Mouse (Mus musculus) MEL (cell line): ENCODE results near the gene Pik3ip1. TPM values are rescaled to one million over a fixed set of nuclear protein-coding genes. Genes with fewer than 3 reads are reported as not detected.

Source experiments
- DNase-seq: peaks from one replicate; pipeline ENCODE4 v3.0.0; 2011; ENCODE audit warnings: low read depth, low spot score
- H3K27ac ChIP-seq: 2 replicates; pipeline ENCODE4 v1.5.1; 2012; ENCODE audit warnings: low read depth, mild to moderate bottlenecking, control low read depth, low read length, moderate library complexity; ENCODE audit not compliant: control insufficient read depth
- H3K27me3 ChIP-seq, 2 experiments: fragments of 150-350 bp in 1 of 2; sonication (generic) in 1 of 2; 2 replicates each; pipeline ENCODE4 v1.6.1; 2012; ENCODE audit warnings: low read length in 2 of 2, mild to moderate bottlenecking in 2 of 2, improper control_type of control experiment in 1 of 2, moderate library complexity in 1 of 2; ENCODE audit not compliant: insufficient read depth in 2 of 2, control insufficient read depth in 1 of 2
- H3K36me3 ChIP-seq, 2 experiments: 2 replicates each; pipeline ENCODE4 v1.6.1; 2012 to 2014; ENCODE audit warnings: low read length in 2 of 2, improper control_type of control experiment in 1 of 2, inconsistent platforms in 1 of 2, mild to moderate bottlenecking in 1 of 2; ENCODE audit not compliant: insufficient read depth in 2 of 2, control insufficient read depth in 1 of 2
- H3K4me1 ChIP-seq, 2 experiments: fragments of 150-350 bp in 1 of 2; sonication (generic) in 1 of 2; 2 replicates each; pipeline ENCODE4 v1.6.1; 2012; ENCODE audit warnings: low read length in 2 of 2, improper control_type of control experiment in 1 of 2, mild to moderate bottlenecking in 1 of 2; ENCODE audit not compliant: insufficient read depth in 2 of 2, control insufficient read depth in 1 of 2
- H3K4me3 ChIP-seq, 2 experiments: fragments of 150-350 bp in 1 of 2; sonication (generic) in 1 of 2; 2 replicates each; pipeline ENCODE4 v1.5.1; 2012; ENCODE audit warnings: low read depth in 2 of 2, low read length in 2 of 2, mild to moderate bottlenecking in 2 of 2, moderate library complexity in 2 of 2, control low read depth in 1 of 2, improper control_type of control experiment in 1 of 2; ENCODE audit not compliant: control insufficient read depth in 1 of 2, insufficient read depth in 1 of 2
- H3K79me2 ChIP-seq: 2 replicates; pipeline ENCODE4 v1.6.1; 2012; ENCODE audit warnings: mild to moderate bottlenecking, low read length, moderate library complexity; ENCODE audit not compliant: control insufficient read depth, poor library complexity, insufficient read depth
- H3K9ac ChIP-seq: 2 replicates; pipeline ENCODE4 v1.6.1; 2012; ENCODE audit warnings: low read depth, mild to moderate bottlenecking, control low read depth, low read length, moderate library complexity; ENCODE audit not compliant: control insufficient read depth, poor library complexity, severe bottlenecking
- H3K9me3 ChIP-seq: fragments of 150-350 bp; sonication (generic); replicated peaks from 2 replicates; pipeline ENCODE4 v1.6.1; 2012; ENCODE audit warnings: mild to moderate bottlenecking, low read length, improper control_type of control experiment, moderate library complexity; ENCODE audit not compliant: insufficient read depth
- E2F4 ChIP-seq: IDR thresholded peaks from 2 replicates; pipeline ENCODE4 v1.6.1; 2011; ENCODE audit warnings: low read depth, low read length, improper control_type of control experiment, borderline replicate concordance
- EP300 ChIP-seq, 2 experiments: IDR thresholded peaks; 2 replicates each; pipeline ENCODE4 v1.6.1; 2011; ENCODE audit warnings: improper control_type of control experiment in 2 of 2, low read length in 2 of 2, low read depth in 1 of 2, mild to moderate bottlenecking in 1 of 2
- GABPA ChIP-seq: IDR thresholded peaks from 2 replicates; pipeline ENCODE4 v1.6.1; 2012; ENCODE audit warnings: low read depth, mild to moderate bottlenecking, inconsistent platforms, low read length, improper control_type of control experiment, moderate library complexity
- GATA1 ChIP-seq: IDR thresholded peaks from 2 replicates; pipeline ENCODE4 v1.6.1; 2011; ENCODE audit warnings: low read depth, low read length, improper control_type of control experiment
- HCFC1 ChIP-seq: IDR thresholded peaks from 2 replicates; pipeline ENCODE4 v1.6.1; 2012; ENCODE audit warnings: low read depth, mild to moderate bottlenecking, inconsistent platforms, low read length, improper control_type of control experiment, moderate library complexity
- MAFK ChIP-seq: IDR thresholded peaks from 2 replicates; pipeline ENCODE4 v1.6.1; 2011; ENCODE audit warnings: low read depth, mild to moderate bottlenecking, low read length, improper control_type of control experiment, borderline replicate concordance
- MEF2A ChIP-seq: IDR thresholded peaks from 2 replicates; pipeline ENCODE4 v1.6.1; 2014; ENCODE audit warnings: low read depth, mild to moderate bottlenecking, inconsistent platforms, low read length, improper control_type of control experiment; ENCODE audit not compliant: poor library complexity, insufficient replicate concordance, severe bottlenecking; ENCODE audit errors: extremely low read depth
- MXI1 ChIP-seq: IDR thresholded peaks from 2 replicates; pipeline ENCODE4 v1.6.1; 2011; ENCODE audit warnings: mild to moderate bottlenecking, low read depth, low read length, improper control_type of control experiment
- MYB ChIP-seq: IDR thresholded peaks from 2 replicates; pipeline ENCODE4 v1.6.1; 2011; ENCODE audit warnings: mild to moderate bottlenecking, low read depth, low read length, improper control_type of control experiment
- MYC ChIP-seq: IDR thresholded peaks from 2 replicates; pipeline ENCODE4 v1.6.1; 2011; ENCODE audit warnings: low read depth, mild to moderate bottlenecking, low read length, improper control_type of control experiment, moderate library complexity
- NELFE ChIP-seq: IDR thresholded peaks from 2 replicates; pipeline ENCODE4 v1.6.1; 2011; ENCODE audit warnings: low read depth, low read length, improper control_type of control experiment
- POLR2A ChIP-seq, 2 experiments: IDR thresholded peaks; 2 replicates each; pipeline ENCODE4 v1.6.1; 2011 to 2012; ENCODE audit warnings: low read length in 2 of 2, mild to moderate bottlenecking in 2 of 2, control low read depth in 1 of 2, improper control_type of control experiment in 1 of 2, low read depth in 1 of 2, moderate library complexity in 1 of 2; ENCODE audit not compliant: control insufficient read depth in 1 of 2, insufficient read depth in 1 of 2, poor library complexity in 1 of 2
- POLR2AphosphoS2 ChIP-seq: IDR thresholded peaks from 2 replicates; pipeline ENCODE4 v1.6.1; 2011; ENCODE audit warnings: low read length, improper control_type of control experiment
- POLR2AphosphoS5 ChIP-seq: IDR thresholded peaks from 2 replicates; pipeline ENCODE4 v1.6.1; 2012; ENCODE audit warnings: low read depth, borderline replicate concordance, mild to moderate bottlenecking, inconsistent platforms, low read length, moderate library complexity, mixed read lengths
- TAL1 ChIP-seq: IDR thresholded peaks from 2 replicates; pipeline ENCODE4 v1.6.1; 2012; ENCODE audit warnings: mild to moderate bottlenecking, inconsistent platforms, low read length, moderate library complexity, mixed read lengths
- UBTF ChIP-seq: IDR thresholded peaks from 2 replicates; pipeline ENCODE4 v1.6.1; 2012; ENCODE audit warnings: low read depth, mild to moderate bottlenecking, inconsistent platforms, low read length, improper control_type of control experiment, moderate library complexity, borderline replicate concordance; ENCODE audit not compliant: insufficient read depth
- USF1 ChIP-seq: IDR thresholded peaks from 2 replicates; pipeline ENCODE4 v1.6.1; 2014; ENCODE audit warnings: low read depth, mild to moderate bottlenecking, inconsistent platforms, low read length, improper control_type of control experiment, moderate library complexity
- USF2 ChIP-seq, 2 experiments: IDR thresholded peaks; 2 replicates each; pipeline ENCODE4 v1.6.1; 2011 to 2012; ENCODE audit warnings: improper control_type of control experiment in 2 of 2, low read length in 2 of 2, borderline replicate concordance in 1 of 2, inconsistent platforms in 1 of 2, low read depth in 1 of 2, mild to moderate bottlenecking in 1 of 2; ENCODE audit not compliant: insufficient read depth in 1 of 2
- ZKSCAN1 ChIP-seq: IDR thresholded peaks from 2 replicates; pipeline ENCODE4 v1.6.1; 2012; ENCODE audit warnings: low read depth, mild to moderate bottlenecking, inconsistent platforms, low read length, improper control_type of control experiment, moderate library complexity
- polyA plus RNA-seq, 2 experiments: library from polyadenylated mRNA; stranded (reverse) in 1 of 2; unstranded in 1 of 2; fragments of >175 nt in 1 of 2; fragments of >200 nt in 1 of 2; gene quantifications; 2 replicates each; pipeline versions ENCODE4 v1.2.1 to v1.2.4; 2012; ENCODE audit warnings: low replicate concordance in 2 of 2, low read depth in 1 of 2; ENCODE audit not compliant: insufficient read length in 2 of 2, insufficient read depth in 1 of 2, missing spikeins in 1 of 2
- total RNA-seq: library from RNA; depleted of rRNA; stranded (reverse); fragments of 300-350 nt; gene quantifications from 2 replicates; pipeline ENCODE4 v1.2.3, GENCODE M21; 2012

The Pik3ip1 gene
- total and polyA plus RNA-seq, 3 experiments = 1.7 to 2.7 TPM; not detected in 1

DNA sequence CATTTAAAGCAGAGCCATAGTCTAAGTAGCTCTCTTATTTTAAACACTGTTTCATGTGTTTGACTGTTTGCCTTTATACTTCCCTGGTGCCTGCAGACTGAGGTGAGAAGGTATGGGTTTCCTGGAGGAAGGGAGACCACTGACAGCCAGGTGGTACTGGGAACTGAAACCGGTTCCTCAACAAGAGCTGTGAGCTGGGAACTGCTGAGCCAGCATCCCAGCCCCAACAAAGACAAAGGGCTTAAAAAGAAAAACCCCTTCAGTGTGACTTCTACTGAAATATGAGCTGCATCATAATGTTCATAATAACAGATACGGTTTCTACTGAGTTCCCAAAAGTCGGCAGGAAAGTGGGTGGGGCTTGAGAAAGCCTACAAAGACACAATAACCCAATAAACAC lies 32.7 kb downstream of the Pik3ip1 start:
- Histone ChIP-seq H3K4me3 (no peak overlapping the region), H3K4me1 (no peaks in the 10 kb centered on the region), H3K79me2 (no peaks in the 10 kb centered on the region), H3K36me3 (no peaks in the 10 kb centered on the region), H3K27ac (no peak overlapping the region), H3K9ac (no peak overlapping the region), H3K9me3 (no peaks in the 10 kb centered on the region), H3K27me3 (no peaks in the 10 kb centered on the region)
- TF ChIP-seq USF2 (IDR thresholded peaks at IDR 0.05; ENCODE audit: borderline replicate concordance in 1 of 2, insufficient read depth in 1 of 2, low read depth in 1 of 2, low read length in 2 of 2) = no peak
- no peak for TF ChIP-seq POLR2AphosphoS2
- DNase-seq = no peak

DNA sequence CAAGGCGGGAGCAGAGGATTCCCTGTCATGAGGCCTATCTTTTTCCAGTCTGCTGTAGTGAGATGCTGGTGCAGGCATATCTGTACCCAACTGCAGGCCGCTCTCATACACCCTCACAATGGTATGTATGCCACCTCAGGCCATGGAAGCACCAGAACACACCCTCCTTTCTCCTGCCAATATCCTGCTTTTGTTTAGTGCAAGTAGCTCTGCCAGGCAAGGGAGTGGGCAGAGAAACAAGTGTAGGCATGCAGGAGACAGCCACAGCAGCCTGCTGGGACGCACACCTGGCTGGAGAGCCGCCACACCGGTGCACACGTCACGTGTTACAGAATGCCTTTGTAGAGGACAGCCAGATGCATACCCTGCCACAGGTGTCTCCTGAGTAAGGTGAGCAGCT lies 36.2 kb downstream of the Pik3ip1 start:
- Histone ChIP-seq H3K9me3 (no peaks in the 10 kb centered on the region), H3K27me3 (no peaks in the 10 kb centered on the region), H3K4me3 (no peak overlapping the region), H3K36me3 (no peaks in the 10 kb centered on the region), H3K27ac (no peak overlapping the region), H3K4me1 (no peaks in the 10 kb centered on the region), H3K9ac (no peak overlapping the region), H3K79me2 (no peaks in the 10 kb centered on the region)
- TF ChIP-seq MYB (no peak), E2F4 (no peak), EP300 (IDR thresholded peaks at IDR 0.05; ENCODE audit: low read depth in 1 of 2, low read length in 2 of 2) (no peak), MYC (no peak), ZKSCAN1 (no peak), MXI1 (no peak), UBTF (no peak), HCFC1 (no peak), USF2 (IDR thresholded peaks at IDR 0.05; ENCODE audit: borderline replicate concordance in 1 of 2, insufficient read depth in 1 of 2, low read depth in 1 of 2, low read length in 2 of 2) (no peak), GATA1 (no peak), GABPA (no peak), POLR2A (IDR thresholded peaks at IDR 0.05; ENCODE audit: control insufficient read depth in 1 of 2, insufficient read depth in 1 of 2, low read depth in 1 of 2, low read length in 2 of 2, poor library complexity in 1 of 2) (no peak), NELFE (no peak), USF1 (no peak), TAL1 (no peak), MAFK (no peak), POLR2AphosphoS5 (no peak), MEF2A (no peak)
- no peak for DNase-seq
